Mouse (Mus musculus) kidney, postnatal 25 days (tissue): Measurements from ENCODE around the gene Pmepa1.

Experiments
- DNase-seq, 2 experiments: peaks; one replicate each; pipeline ENCODE4 v3.0.0; 2021; ENCODE audit warnings: mixed read lengths in 2 of 2

Gene Pmepa1

GRCm38 (mm10) chr2:173223496-173223895, 52.8 kb downstream of the Pmepa1 start:
- DNase-seq: peak in 1 of 2 experiments; percentile 36

- DNase-seq: peak in 1 of 2 experiments; percentile 17
Observed at GRCm38 (mm10) chr2:173220754-173221153, 55.6 kb downstream of the Pmepa1 start.

GRCm38 (mm10) chr2:173219256-173219954, 56.9 kb downstream of the Pmepa1 start:
- peak; percentile 63 to 67 for DNase-seq

GRCm38 (mm10) chr2:173218416-173219141, 57.8 kb downstream of the Pmepa1 start, which contains the start of gene Zbp1:
TSS of gene Zbp1 (minus strand) at chr2:173218923.
- peak in 1 of 2 experiments; percentile 4 for DNase-seq

- DNase-seq: peak in 1 of 2 experiments; percentile 0
Observed at GRCm38 (mm10) chr2:173217763-173218258, 58.5 kb downstream of the Pmepa1 start.

GRCm38 (mm10) chr2:173217246-173217645, 59.1 kb downstream of the Pmepa1 start:
- peak; percentile 1 to 22 for DNase-seq

GRCm38 (mm10) chr2:173216840-173217239, 59.5 kb downstream of the Pmepa1 start:
- peak in 1 of 2 experiments; percentile 14 for DNase-seq

- no peak for DNase-seq
Observed at GRCm38 (mm10) chr2:173212227-173212626, 64.1 kb downstream of the Pmepa1 start.

- DNase-seq: no peak
Observed at GRCm38 (mm10) chr2:173209091-173209815, 67.1 kb downstream of the Pmepa1 start.

GRCm38 (mm10) chr2:173207051-173207450, 69.3 kb downstream of the Pmepa1 start:
- no peak for DNase-seq

- DNase-seq: no peak
Observed at GRCm38 (mm10) chr2:173205563-173206099, 70.7 kb downstream of the Pmepa1 start.

GRCm38 (mm10) chr2:173204671-173205070, 71.7 kb downstream of the Pmepa1 start:
- no peak for DNase-seq

- DNase-seq: no peak
Observed at GRCm38 (mm10) chr2:173203726-173204125, 72.6 kb downstream of the Pmepa1 start.

GRCm38 (mm10) chr2:173202924-173203689, 73.2 kb downstream of the Pmepa1 start:
- DNase-seq: no peak

GRCm38 (mm10) chr2:173194796-173195195, 81.5 kb downstream of the Pmepa1 start:
- DNase-seq: no peak

GRCm38 (mm10) chr2:173187182-173187855, 89.0 kb downstream of the Pmepa1 start:
- peak; percentile 54 to 83 for DNase-seq

GRCm38 (mm10) chr2:173186047-173186943, 90.0 kb downstream of the Pmepa1 start:
- peak; percentile 90 to 95 for DNase-seq

- DNase-seq: peak in 1 of 2 experiments; percentile 41
Observed at GRCm38 (mm10) chr2:173185282-173185681, 91.1 kb downstream of the Pmepa1 start.

GRCm38 (mm10) chr2:173184475-173185080, 91.8 kb downstream of the Pmepa1 start:
- DNase-seq: peak in 1 of 2 experiments; percentile 42
